Mouse (Mus musculus) adrenal gland, postnatal 36 days (tissue): ENCODE measurements around the gene Dtx1. TPM values are rescaled to one million over a fixed set of nuclear protein-coding genes. Genes with fewer than 3 reads are reported as not detected.

Experiments
- DNase-seq, 2 experiments: peaks; one replicate each; pipeline ENCODE4 v3.0.0; 2021; ENCODE audit warnings: mixed read lengths in 1 of 2
- total RNA-seq, 2 experiments: library from RNA; stranded (reverse); gene quantifications; 2 replicates each; pipeline ENCODE4 v1.2.3; 2021

The Dtx1 gene
- total RNA-seq, 2 experiments from 2014 or later: 7.6 to 12.0 TPM

DNA sequence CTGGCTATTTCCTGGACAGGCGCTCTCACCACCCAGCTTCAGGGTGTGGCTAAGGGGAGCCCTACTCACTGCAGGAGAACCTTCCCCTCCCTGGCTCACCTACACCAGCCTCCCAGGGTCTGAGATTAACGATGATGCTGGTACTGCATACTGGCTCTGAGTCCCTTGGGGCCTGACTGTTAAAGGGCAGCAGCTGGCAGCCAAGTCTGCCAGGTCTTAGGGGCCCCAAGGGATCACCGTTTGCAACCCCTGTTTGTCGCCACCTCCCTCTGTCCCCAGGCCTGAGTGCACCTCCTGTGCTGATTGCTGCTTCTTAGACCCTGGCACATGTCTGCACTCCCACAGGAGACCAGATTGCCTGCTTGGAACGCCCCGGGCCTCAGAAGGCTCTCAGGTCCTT, 7.3 kb downstream of the Dtx1 start:
- DNase-seq: no peak

DNA sequence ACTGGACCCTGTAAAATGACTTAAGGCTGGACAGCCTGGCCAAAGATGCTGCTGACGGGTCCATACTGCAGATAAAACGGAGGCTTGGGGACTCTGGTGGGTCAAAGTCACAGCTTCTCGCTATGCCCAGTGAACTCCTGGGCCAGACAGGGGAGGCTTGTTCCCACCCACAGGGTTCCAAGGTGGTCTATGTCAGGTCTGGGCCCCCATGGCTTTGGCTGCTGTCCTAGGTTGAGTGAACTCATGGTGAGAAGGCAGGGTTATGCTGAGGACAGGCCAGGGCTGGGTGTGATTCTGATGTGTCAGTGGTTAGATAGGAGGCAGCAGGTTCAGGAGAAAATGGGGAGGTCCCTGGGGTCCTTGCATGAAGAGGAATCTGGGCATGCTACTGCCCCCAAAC, 8.1 kb downstream of the Dtx1 start:
- no peak for DNase-seq

DNA sequence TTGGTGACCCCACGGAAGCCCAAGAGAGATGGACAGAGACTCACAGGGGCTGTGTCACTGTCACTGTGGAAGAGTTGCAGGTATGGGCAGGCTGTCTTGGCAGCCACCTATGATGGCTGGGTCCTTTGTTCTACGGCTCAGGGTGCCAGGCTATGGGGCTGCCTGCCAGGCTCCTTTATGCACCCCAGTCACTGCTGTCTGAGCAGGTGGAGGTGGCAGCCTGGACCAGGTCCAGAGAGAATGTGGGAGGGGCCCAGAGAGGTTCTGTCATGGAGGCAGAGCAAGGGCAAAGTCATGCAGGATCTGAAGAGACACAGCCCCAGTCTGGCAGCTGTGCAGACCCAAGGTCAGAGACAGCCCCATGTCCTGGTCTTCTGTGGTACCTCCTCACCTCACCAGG, 8.8 kb downstream of the Dtx1 start:
- peak in 1 of 2 experiments; percentile 22 for DNase-seq

DNA sequence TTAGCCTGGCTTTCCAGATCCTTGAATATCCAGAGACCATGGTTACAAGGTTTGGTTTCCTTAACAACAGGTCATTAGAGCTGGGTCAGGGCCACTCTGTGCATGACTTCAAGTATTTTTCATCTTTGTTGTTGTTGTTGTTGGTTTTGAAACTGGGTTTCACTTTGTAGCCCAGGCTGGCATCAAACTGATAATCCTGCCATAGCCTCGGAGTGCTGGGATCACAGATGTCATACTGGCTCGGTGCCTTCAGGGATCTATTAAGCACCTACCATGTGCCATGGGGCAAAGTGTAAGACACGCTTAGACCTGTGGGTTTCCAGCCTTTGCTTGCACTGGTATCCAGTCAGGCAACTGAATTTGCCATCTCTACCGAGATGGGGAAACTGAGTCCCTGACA, 9.3 kb downstream of the Dtx1 start:
- no peak for DNase-seq

DNA sequence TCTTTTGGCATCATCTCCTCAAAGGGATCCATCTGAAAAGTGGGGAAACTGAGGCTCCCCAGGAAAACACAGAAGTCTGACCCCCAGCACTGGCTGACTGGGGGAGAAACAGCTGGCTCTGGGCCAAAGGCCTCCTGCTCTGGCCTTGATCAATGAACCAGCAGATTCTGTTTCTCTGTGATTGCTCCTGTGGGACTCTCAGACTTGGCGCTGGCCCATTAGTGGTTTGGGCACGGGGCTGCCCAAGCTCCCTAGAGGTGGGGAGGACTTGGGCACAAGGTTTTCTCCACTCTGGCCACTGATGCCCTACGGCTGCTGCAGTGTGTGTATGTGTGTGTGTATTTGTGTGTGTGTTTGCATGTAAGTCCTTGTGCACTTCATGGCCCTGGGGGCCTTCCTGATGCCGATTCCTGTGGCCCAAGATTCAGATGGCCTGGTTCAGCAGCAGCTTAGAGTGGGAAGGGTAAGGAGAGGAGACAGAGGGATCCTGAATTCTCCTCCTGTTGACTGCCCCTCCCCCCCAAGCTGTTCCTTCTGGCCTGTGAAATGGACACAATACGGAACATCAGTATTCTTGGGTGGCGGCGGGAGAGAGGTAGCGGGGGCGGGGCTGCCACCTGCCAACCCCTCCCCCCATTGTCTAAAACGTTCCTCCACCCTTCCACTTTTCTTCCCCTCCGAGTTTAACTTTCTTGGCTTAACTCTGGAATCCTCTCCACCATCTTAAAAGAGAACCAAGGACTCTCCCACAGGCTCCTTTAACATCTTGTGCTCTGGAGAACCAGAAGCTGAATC, 10.5 kb downstream of the Dtx1 start:
- DNase-seq: peak; percentile 20 to 29

DNA sequence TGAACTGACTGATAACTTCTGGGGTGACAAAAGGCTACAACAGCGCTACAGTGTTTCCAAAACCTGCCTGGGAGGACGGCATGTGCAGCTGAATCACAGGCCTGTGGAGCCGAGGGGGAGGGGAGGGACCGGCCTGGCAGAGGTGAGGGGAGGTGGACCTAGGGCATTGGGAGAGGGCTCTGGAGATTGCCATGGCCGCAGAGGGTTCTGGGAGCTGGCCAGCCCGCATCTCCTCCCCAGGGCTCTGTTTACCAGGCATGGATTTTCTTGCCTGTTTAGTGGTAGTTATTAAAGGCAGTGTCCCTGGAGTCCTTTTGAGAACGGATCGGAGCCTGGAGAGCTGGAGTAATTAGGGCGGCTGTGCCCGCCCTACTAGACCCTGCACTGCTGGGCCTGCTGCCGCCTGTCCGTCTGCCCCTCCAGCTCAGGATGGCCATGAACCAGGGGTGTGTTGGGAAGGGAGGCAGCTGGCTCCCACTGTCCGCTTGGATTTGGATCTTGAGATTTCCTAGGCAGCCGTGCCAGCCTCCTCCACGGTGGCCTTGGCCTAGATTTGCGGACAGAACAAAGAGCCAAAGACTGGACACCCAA, 12.8 kb downstream of the Dtx1 start:
- DNase-seq: peak; percentile 76 to 87

DNA sequence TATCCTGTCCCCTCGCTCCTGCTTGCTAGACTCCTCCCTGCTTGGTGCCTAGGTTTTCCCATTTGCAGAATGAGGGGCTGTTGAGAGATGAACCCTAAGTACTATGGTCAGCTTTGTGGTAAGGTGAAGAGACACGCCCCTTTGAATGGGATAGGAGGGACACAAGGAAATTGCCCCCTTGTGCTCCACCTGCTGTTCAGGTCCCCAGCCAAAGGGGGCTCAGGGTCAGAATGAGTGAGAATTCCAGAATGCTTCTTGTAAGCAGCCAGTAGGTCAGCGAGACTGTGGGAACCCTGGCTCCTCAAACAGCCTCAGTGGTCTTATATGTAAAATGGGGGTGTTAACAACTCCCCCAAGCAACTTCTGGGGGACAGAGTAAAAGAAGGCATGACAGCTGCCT, 13.5 kb downstream of the Dtx1 start:
- DNase-seq: no peak

DNA sequence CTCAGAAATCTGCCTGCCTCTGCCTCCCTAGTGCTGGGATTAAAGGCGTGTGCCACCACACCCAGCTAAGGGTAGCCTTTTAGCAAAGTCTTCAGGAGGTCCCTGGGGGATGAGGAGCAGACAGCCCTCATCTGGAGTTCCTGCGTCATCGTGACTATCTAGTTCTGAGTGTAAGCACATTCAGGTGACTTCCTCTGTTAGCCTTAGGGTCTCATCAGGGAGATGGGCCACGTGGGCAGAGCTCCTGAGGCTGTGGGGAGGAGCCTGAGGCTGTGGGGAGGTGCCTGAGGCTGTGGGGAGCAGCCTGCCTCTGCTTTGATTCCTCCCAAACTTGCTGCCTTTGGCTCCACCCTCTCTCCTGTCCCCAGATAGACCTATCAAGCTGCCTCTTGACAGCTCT, 14.9 kb downstream of the Dtx1 start:
- DNase-seq: no peak

DNA sequence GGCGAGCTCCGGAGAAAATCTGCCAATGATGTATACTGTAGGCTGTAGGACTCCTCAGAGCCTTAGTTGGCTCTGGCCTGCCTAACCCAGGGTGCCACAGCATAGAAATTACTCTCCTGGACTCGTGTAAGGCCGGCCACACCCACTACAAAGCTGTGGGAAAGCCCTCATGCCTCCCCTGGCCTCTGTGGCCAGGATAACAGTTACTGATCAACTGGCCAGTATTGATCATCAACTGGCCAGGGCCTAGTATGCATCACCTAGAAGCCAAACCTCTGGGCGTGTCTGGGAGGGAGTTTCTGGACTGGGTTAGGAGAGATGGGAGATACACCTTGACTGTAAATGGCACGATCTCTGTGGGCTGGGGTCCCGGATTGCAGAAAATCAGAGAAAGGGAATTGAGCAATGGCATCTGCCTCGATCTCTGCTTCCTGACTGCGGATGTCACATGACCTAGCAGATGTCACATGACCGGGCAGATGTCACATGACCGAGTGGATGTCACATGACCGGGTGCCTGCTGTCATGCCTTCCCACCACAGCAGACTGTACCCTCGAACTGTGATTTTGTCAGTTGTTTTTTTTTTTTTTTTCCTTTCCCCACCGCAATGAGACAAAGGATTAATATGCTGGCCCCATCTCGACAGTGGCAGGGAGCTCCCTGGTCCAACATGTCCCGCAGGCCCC, 15.5 kb downstream of the Dtx1 start:
- DNase-seq: no peak

DNA sequence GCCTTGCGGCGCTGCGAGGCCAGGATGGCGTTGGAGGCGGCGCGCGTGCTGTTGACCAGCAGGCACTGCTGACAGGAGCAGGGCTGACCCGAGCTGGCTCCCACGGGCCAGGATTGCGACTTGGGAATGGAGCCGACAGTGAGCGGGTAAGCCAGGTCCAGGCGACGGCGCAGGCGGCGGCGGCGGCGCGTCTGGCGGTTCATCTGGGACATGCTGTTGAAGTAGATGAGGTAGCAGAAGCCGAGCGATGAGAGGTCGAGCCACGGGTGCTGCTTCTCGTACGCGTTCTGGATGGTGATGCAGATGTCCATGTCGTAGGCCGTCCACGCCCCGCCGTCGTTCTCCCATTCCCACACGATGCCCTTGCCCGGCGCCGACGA, 17.0 kb downstream of the Dtx1 start:
- DNase-seq: peak in 1 of 2 experiments; percentile 27

DNA sequence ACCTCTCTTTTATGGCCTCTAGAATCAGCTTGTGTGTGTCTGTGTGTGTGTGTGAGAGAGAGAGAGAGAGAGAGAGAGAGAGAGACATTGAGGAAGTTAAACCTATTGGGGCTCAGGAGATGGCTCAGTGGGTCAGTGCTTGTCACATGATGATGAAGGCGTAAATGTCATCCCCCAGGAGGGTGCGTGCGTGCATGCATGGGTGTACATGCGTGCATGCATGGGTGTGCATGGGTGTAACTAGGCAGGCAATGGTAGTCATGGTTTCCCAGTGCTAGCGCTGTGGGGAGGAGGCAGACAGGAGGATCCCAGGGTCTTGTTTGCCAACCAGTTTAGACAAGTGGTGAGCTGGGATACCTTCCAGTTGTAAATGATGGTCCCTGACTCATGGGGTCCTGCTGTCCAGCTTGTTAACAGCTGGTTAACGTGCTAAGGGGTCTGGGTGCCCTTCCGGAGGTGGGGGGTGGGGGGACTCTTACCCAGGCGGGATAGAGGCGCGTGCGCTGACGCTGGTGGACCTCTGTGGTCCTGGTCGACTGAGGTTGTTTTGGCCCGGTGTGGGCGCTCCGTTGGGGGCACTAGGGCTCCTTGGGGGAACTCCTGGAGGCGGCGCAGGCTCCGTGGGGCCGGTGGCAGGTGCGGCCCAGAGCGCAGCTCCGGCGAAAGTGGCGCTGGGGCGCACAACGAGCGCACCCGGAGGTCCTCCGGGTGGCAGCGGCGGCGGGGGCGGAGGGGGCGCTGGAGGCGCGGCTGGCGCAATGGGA, 17.6 kb downstream of the Dtx1 start:
- DNase-seq: no peak

DNA sequence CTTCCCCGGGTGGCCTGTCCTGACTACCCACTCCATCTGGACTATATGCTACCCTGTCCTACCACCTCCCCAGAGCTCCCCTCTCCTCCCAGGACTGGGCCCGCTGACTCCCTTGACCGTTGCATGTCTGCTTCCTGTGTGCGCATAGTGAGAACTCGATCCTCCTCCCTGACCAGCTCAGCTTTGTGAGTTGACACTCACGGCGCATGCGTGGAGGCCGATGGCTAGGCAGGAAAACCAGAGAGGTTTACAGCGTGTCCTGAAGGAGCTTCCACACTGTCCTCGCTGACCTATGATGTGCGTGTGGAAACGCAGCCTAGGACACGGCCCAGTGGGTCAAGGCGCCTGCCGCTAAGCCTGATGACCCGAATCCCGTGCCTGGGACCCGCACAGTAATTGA, 19.7 kb downstream of the Dtx1 start:
- no peak for DNase-seq

DNA sequence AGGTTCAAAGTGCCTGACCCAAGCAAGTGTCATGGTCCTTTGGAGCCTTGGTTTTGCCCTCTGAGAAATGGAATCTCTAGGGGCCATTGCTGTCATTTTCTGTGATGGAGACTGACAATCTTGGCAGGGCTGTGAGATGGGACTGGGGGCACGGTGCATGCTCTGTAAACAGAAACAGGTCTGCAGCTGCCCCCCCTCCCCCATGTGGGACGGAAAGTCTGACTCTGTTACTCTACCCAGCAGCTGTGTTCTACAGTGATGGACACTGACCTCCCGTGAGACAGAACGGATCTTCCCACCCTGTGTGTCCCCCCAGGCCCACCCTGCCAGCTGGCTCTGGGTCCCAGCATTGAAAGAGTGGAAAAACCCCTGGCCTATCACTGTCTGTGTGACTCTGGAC, 21.3 kb downstream of the Dtx1 start:
- no peak for DNase-seq

DNA sequence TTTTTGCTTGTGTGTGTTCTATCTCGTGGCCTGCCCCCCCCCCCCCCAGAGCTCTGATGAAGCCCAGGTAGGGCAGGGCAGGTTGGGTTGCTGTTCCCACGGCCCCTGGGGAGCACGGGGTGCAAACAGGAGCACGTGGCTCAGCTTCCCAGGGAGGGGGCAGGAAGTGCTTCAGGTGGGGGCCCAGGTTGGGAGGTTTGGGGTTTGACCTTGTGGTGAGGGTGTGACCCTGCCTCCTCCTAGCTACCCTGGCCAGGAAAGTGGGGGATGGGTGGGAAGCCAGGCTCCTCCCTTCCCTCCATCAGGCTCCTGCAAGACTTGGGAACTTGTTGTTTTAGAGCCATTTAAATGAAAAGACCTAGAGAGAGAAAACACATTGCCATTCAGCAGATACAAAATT, 23.3 kb downstream of the Dtx1 start:
- DNase-seq: no peak

DNA sequence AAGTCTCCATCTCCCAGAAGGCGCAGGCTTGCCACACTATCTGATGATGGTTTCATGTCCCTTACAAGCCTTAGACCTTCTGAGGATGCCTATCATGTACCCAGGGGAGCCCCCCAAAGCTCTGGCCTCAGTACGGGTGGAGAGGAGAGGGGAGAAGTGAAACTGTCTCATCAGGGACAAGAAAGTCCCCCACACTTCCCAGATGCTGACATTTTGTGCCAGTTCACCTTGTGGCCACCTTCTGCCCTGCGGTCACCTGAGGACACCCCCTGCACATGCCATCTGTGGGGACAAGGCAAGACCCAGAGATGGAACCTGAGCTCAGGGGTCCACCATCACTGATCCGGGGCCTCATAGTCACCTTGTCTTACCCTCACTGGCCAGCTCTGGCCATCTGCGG, 23.8 kb downstream of the Dtx1 start:
- DNase-seq: no peak

DNA sequence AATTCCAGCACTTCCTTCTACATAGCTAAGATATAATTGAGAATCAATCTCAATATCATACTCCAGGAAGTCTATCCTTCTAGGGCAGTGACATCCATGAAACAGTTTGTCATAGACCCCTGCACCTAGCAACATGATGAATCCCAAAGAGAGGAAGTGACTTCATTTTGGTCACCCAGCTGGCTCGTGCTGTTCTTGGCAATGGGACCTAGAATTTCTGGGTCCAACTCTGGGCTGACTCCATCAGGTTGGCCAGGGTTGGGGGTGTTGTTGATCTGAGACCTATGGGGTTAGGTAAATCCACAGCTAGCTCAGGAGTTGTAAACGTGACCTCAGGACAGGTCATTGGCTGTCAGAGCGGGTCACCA, 24.3 kb downstream of the Dtx1 start:
- DNase-seq: no peak

DNA sequence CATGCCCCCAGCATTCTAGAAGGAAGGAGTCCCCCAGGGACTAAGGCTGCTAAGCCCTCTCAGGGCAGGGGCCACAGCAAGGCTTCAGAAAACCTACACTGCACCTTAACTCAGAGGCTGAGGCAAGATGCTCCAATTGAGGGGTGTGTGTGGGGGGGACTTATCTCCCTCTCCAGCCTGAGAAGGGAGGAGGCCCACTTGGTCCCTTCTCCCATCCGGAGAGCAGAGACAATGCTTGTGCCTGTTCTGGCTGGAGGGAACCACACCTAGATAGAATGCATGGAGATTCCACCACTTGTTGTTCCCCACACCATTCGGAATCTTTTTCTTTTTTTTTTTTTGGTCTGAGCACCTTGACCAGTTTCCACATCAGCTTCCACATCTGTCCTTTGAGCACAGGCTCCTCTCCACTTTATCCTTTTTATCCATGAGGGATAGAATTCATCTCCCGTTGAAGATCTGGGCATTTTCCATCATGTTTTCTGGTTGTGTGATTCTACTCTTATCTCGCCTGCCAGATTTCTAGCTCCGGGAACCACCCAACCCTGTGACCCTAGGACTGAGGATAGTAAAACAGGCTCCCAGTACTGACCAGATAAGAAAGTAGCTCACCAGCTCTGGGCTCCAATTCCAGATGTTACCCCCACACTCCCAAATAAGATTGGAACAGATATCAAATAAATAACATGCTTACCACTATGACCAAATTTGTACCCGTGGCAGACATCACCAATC, 24.8 kb downstream of the Dtx1 start:
- DNase-seq: no peak

DNA sequence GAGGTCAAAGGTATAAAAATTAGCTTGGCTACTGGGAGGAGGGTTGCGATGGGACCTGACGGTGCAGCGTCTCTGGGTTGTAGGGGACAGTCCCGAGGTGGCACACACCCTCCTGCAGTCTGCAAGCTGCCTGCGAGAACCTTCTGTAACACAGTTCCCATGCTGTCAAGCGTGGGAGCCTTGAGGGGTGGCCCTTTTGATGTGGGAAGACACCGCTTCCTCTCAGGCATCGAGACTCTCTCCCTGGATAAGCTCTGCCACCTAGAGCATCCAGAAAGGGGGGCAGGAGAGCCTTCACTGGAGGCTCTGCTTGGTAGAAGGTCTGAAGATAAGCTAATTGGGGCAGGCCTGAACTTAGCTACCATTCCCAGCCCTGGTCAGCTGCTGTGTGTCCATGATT, 26.0 kb downstream of the Dtx1 start:
- no peak for DNase-seq

DNA sequence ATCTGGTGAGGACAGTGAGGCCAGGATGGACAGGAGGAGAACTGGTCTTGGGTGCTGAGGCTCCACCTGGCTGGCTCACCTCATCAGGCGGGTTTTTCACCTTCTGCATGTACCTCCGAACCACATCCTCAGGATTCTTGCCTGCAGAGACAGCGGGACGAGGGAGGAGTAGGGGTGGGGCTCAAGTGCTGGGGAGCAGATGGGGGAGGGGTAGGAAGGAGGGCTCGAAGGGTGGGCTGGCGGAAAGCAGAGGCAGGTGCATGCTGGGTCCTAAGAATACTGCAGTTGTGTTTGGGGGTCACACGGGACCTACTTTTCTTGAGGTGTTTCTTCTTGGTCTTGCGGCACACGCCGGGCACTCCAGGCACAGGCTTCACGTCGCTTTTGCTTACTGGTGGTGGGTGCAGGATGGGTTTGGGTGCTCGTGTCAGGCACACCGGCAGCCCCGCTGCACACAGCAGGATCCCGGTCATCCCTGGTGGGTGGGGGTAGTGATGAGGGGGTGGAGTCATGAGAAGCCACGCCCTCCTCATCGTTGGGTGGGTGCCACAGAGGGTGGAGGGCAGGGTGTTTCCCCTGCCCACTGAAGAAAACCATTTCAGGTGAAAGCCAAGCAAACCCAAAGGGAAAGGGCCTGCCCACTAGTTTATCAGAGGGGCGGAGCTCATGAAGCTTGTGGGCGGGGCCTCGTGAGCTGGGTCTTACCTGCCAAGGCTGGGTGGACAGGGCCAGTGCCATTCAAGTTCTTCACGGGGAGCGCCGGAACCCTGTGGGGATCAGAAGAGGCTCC, 28.6 kb downstream of the Dtx1 start:
- no peak for DNase-seq

DNA sequence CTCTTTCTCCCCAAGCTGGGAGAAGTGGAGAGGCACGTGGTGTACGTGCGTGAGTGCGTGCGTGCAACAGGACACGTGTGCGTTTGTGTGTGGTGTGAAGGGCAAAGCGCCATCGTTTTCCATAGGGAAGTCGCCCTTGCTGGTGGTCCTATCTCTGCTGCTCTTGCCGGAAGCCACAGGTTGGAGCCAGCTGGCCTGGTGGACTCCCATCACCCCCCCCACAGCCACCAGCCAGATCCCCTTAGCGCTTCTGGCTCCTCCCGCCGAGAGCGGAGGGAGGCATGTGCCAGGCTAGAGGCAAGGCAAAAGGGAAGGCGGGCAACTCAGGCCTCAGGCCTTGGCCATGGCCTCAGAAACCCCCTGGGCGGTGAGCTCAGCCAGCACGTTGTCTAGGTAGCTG, 30.8 kb downstream of the Dtx1 start:
- no peak for DNase-seq
